Mouse (Mus musculus) embryonic fibroblast, embryonic 13.5 days (primary cell): Measurements from ENCODE around the gene Prlh.

Experiments
- CTCF ChIP-seq: IDR thresholded peaks from 2 replicates; pipeline ENCODE4 v1.5.1; 2011; ENCODE audit warnings: mild to moderate bottlenecking, control low read depth, low read length, moderate library complexity, borderline replicate concordance; ENCODE audit not compliant: insufficient read depth
- POLR2A ChIP-seq: IDR thresholded peaks from 2 replicates; pipeline ENCODE4 v1.6.1; 2011; ENCODE audit warnings: low read depth, mild to moderate bottlenecking, control low read depth, low read length, moderate library complexity

DNA sequence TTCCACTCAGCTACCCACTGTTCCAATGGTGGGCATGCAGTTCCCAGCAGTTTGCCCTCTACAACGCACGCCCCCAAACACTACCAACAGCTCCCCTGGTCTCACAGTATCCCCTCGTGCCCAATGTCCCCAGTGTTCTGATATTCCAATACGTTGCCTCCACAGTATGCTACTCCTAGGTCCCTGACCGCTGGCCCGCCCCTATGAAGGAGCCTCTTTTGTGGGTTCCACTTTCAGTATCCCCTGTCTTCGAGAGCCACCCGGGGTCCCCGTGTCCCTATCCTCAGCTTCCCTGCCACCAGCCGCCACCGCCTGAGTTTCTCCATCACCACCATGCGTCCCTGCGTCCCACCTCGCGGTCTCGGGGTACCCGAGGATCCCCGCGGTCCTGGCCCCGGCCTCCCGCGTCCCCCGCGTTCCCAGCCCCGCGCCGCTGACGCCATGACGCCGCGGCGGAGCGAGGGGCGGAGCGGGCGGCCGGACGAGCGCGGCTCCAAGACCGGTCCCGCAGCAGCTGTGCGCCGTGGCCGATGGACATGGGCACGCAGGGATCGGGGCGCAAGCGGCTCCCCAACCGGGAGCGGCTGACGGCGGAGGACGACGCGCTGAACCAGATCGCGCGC is 45.5 kb downstream of the Prlh start, which contains the start of gene Lrrfip1:
- TF ChIP-seq CTCF (no peak), POLR2A (peak; percentile 88)
